15 mouse cellular contexts compared by ENCODE assay signal in genomic region chr6:140366791-140367190, GRCm38 (mm10).
"Had no signal": no experiment of that assay in that cellular context is flagged by ENCODE, and none has a peak within 500 bp of the region (broad histone marks: within the 10 kb centered on the region; RNA-seq: fewer than 3 reads in every experiment).

No protein-coding gene starts in this region.

- H3K4me1 ChIP-seq: liver, embryonic 13.5 days; neural tube, embryonic 13.5 days had no signal

- H3K36me3 ChIP-seq: liver, embryonic 13.5 days; neural tube, embryonic 13.5 days had no signal

- H3K9me3 ChIP-seq: liver, embryonic 13.5 days; neural tube, embryonic 13.5 days had no signal

- H3K4me3 ChIP-seq: left cerebral cortex, adult 2 months; liver, embryonic 13.5 days; myocyte; neural tube, embryonic 13.5 days had no signal

- DNase-seq: layer of hippocampus, postnatal 36 days; liver, embryonic 13.5 days; lung, adult 2 months; lung, postnatal 14 days; lung, postnatal 4 days; retina, postnatal 1 day; thymus, adult 18-20 months; thymus, postnatal 36 days had no signal

- H3K4me2 ChIP-seq: liver, embryonic 13.5 days; midbrain, embryonic 11.5 days; neural tube, embryonic 13.5 days had no signal

- H3K9ac ChIP-seq: liver, embryonic 13.5 days; neural tube, embryonic 13.5 days had no signal

- H3K27ac ChIP-seq: left cerebral cortex, adult 2 months; liver, embryonic 13.5 days; neural tube, embryonic 13.5 days had no signal

- H3K27me3 ChIP-seq: liver, embryonic 13.5 days; neural tube, embryonic 13.5 days had no signal

- ATAC-seq: hindbrain, embryonic 16.5 days; intestine, postnatal 0 days; midbrain, embryonic 16.5 days had no signal
